Comparison of ENCODE assay signal across 24 mouse cellular contexts in genomic region chr6:54822348-54822747, GRCm38 (mm10). TPM values are rescaled to one million over a fixed set of nuclear protein-coding genes. Genes with fewer than 3 reads are reported as not detected.
DNase-seq lines count a peak whose midpoint lies in the region; ATAC-seq and TF ChIP-seq lines count a peak whose summit lies in the region.
"Had no signal": no experiment of that assay in that cellular context is flagged by ENCODE, and none has a peak within 500 bp of the region (broad histone marks: within the 10 kb centered on the region; RNA-seq: fewer than 3 reads in every experiment).

No protein-coding gene starts in this region.

- intact Hi-C loops in heart, adult 2 months (cut with DNase I) = no loop called here
- intact Hi-C loops in heart, postnatal 36 days (cut with DNase I) = no loop called here

- H3K4me1 ChIP-seq in heart, adult 2 months (ENCODE audit: control insufficient read depth, insufficient read depth, low read length) = peaks cover 12% of the 10 kb centered on the region
- peaks cover 25% of the 10 kb centered on the region for H3K4me1 ChIP-seq in liver, embryonic 16.5 days (ENCODE audit: control insufficient read depth, low read depth, low read length)
- H3K4me1 ChIP-seq in liver, embryonic 11.5 days (replicated peaks; ENCODE audit: control insufficient read depth, insufficient read depth, low read length) = peaks cover 19% of the 10 kb centered on the region
- H3K4me1 ChIP-seq in bone marrow macrophage, adult 2 months (ENCODE audit: control insufficient read depth, insufficient read depth, low read length) = peaks cover 29% of the 10 kb centered on the region
- H3K4me1 ChIP-seq in heart, postnatal 0 days (ENCODE audit: control insufficient read depth, insufficient read depth) = peaks cover 25% of the 10 kb centered on the region

- peak; percentile 32; the same call in 1 of the 2 replicates for ATAC-seq in liver, embryonic 16.5 days (ENCODE audit: low read depth)
- ATAC-seq in liver, embryonic 11.5 days (replicated peaks; ENCODE audit: low FRiP score) = no peak
- ATAC-seq in heart, postnatal 0 days (ENCODE audit: insufficient read depth, low read depth) = peak; percentile 43; the same call in 1 of the 2 replicates
- ATAC-seq: forebrain, postnatal 0 days; intestine, embryonic 15.5 days; midbrain, embryonic 15.5 days had no signal

- WGBS in heart, adult 2 months = 21% methylated on average over 4 of the region's 4 CpGs
- WGBS in liver, embryonic 16.5 days (ENCODE audit: insufficient replicate concordance) = 71% methylated on average over 4 of the region's 4 CpGs
- WGBS in liver, embryonic 11.5 days = 81% methylated on average over 4 of the region's 4 CpGs
- WGBS in heart, postnatal 0 days = 24% methylated on average over 4 of the region's 4 CpGs

- peak overlapping the region; percentile 54 for H3K27ac ChIP-seq in heart, adult 2 months
- no peak overlapping the region for H3K27ac ChIP-seq in liver, embryonic 16.5 days (ENCODE audit: low read length)
- no peak overlapping the region for H3K27ac ChIP-seq in liver, embryonic 11.5 days (ENCODE audit: low read depth, low read length)
- peak overlapping the region; percentile 11; the same call in 1 of the 2 replicates for H3K27ac ChIP-seq in bone marrow macrophage, adult 2 months (ENCODE audit: insufficient read depth, low read depth, low read length)
- H3K27ac ChIP-seq in heart, postnatal 0 days (ENCODE audit: low read depth) = peak overlapping the region; percentile 58
- H3K27ac ChIP-seq: embryonic facial prominence, embryonic 15.5 days; hindbrain, embryonic 15.5 days; intestine, embryonic 15.5 days; kidney, embryonic 15.5 days; limb, embryonic 12.5 days; liver, embryonic 15.5 days; midbrain, embryonic 15.5 days; stomach, embryonic 15.5 days had no signal

- no peak overlapping the region for H3K9ac ChIP-seq in heart, adult 2 months (ENCODE audit: low read depth, low read length)
- H3K9ac ChIP-seq in liver, embryonic 16.5 days (ENCODE audit: low read depth, low read length) = no peak overlapping the region
- H3K9ac ChIP-seq in liver, embryonic 11.5 days (ENCODE audit: low read depth, low read length) = no peak overlapping the region
- no peak overlapping the region for H3K9ac ChIP-seq in heart, postnatal 0 days (replicated peaks; ENCODE audit: low read depth, low read length)
- H3K9ac ChIP-seq: embryonic facial prominence, embryonic 15.5 days; forebrain, postnatal 0 days; hindbrain, embryonic 15.5 days; intestine, embryonic 15.5 days; kidney, embryonic 15.5 days; limb, embryonic 12.5 days; liver, embryonic 15.5 days; midbrain, embryonic 15.5 days; stomach, embryonic 15.5 days had no signal

- H3K9me3 ChIP-seq in liver, embryonic 16.5 days (replicated peaks; ENCODE audit: control insufficient read depth, low read length) = no peaks in the 10 kb centered on the region
- H3K9me3 ChIP-seq in liver, embryonic 11.5 days (ENCODE audit: control insufficient read depth, low read length) = no peaks in the 10 kb centered on the region
- H3K9me3 ChIP-seq in heart, postnatal 0 days (replicated peaks; ENCODE audit: control insufficient read depth, low read length) = no peaks in the 10 kb centered on the region
- H3K9me3 ChIP-seq: embryonic facial prominence, embryonic 15.5 days; hindbrain, embryonic 15.5 days; intestine, embryonic 15.5 days; kidney, embryonic 15.5 days; limb, embryonic 12.5 days; liver, embryonic 15.5 days; midbrain, embryonic 15.5 days; stomach, embryonic 15.5 days had no signal

- TF ChIP-seq POLR2A in heart, adult 2 months (IDR thresholded peaks at IDR 0.05; ENCODE audit: insufficient read depth, low read depth, low read length) = no peak
- no peak for TF ChIP-seq POLR2A in bone marrow macrophage, adult 2 months (IDR thresholded peaks at IDR 0.05; ENCODE audit: borderline replicate concordance, low read depth, low read length)

- TF ChIP-seq EP300 in heart, adult 2 months (IDR thresholded peaks at IDR 0.05; ENCODE audit: insufficient read depth, low read depth, low read length) = no peak
- TF ChIP-seq EP300 in heart, postnatal 0 days (IDR thresholded peaks at IDR 0.05; ENCODE audit: low read depth) = no peak

- H3K36me3 ChIP-seq in heart, adult 2 months (ENCODE audit: control insufficient read depth, insufficient read depth, low read length) = peaks cover 21% of the 10 kb centered on the region
- no peaks in the 10 kb centered on the region for H3K36me3 ChIP-seq in liver, embryonic 16.5 days (ENCODE audit: control insufficient read depth, insufficient read depth)
- H3K36me3 ChIP-seq in liver, embryonic 11.5 days (ENCODE audit: control insufficient read depth, insufficient read depth, low read length) = no peaks in the 10 kb centered on the region
- H3K36me3 ChIP-seq in heart, postnatal 0 days (replicated peaks; ENCODE audit: control insufficient read depth, insufficient read depth, low read length) = no peaks in the 10 kb centered on the region
- H3K36me3 ChIP-seq: embryonic facial prominence, embryonic 15.5 days; hindbrain, embryonic 15.5 days; intestine, embryonic 15.5 days; kidney, embryonic 15.5 days; limb, embryonic 12.5 days; liver, embryonic 15.5 days; midbrain, embryonic 15.5 days; stomach, embryonic 15.5 days had no signal

- H3K4me2 ChIP-seq in liver, embryonic 16.5 days (ENCODE audit: low read depth, low read length) = no peak overlapping the region
- no peak overlapping the region for H3K4me2 ChIP-seq in liver, embryonic 11.5 days
- H3K4me2 ChIP-seq in heart, postnatal 0 days (ENCODE audit: low read depth, low read length) = no peak overlapping the region
- H3K4me2 ChIP-seq: embryonic facial prominence, embryonic 15.5 days; hindbrain, embryonic 15.5 days; intestine, embryonic 15.5 days; kidney, embryonic 15.5 days; limb, embryonic 12.5 days; liver, embryonic 15.5 days; midbrain, embryonic 15.5 days; stomach, embryonic 15.5 days had no signal

- no peak for DNase-seq in heart, adult 2 months
- DNase-seq in heart, postnatal 36 days = no peak
- DNase-seq in liver, embryonic 11.5 days (ENCODE audit: low spot score) = no peak
- peak; percentile 53 for DNase-seq in heart, postnatal 0 days (ENCODE audit: low spot score)
- DNase-seq in right cerebral cortex, postnatal 14 days = no peak
- DNase-seq in thymus, adult 18-20 months = no peak
- DNase-seq: cerebellum, adult 11 months; cerebellum, postnatal 14 days; embryo, embryonic 11 days; forebrain, postnatal 0 days; lung, postnatal 14 days; right cerebral cortex, postnatal 25 days; thymus, adult 2 months had no signal

- H3K4me3 ChIP-seq in heart, adult 2 months = no peak overlapping the region
- H3K4me3 ChIP-seq in liver, embryonic 16.5 days (ENCODE audit: low read depth, low read length) = no peak overlapping the region
- H3K4me3 ChIP-seq in liver, embryonic 11.5 days (ENCODE audit: low read depth, low read length) = no peak overlapping the region
- H3K4me3 ChIP-seq in bone marrow macrophage, adult 2 months (ENCODE audit: insufficient read depth, low read length) = no peak overlapping the region
- no peak overlapping the region for H3K4me3 ChIP-seq in heart, postnatal 0 days (ENCODE audit: low read depth, low read length)
- H3K4me3 ChIP-seq: embryonic facial prominence, embryonic 15.5 days; hindbrain, embryonic 15.5 days; intestine, embryonic 15.5 days; kidney, embryonic 15.5 days; limb, embryonic 12.5 days; liver, embryonic 15.5 days; midbrain, embryonic 15.5 days; myocyte; stomach, embryonic 15.5 days had no signal

- no peak for TF ChIP-seq CTCF in heart, adult 2 months (IDR thresholded peaks at IDR 0.05)
- TF ChIP-seq CTCF in bone marrow macrophage, adult 2 months (IDR thresholded peaks at IDR 0.05; ENCODE audit: low read depth, low read length) = no peak
- TF ChIP-seq CTCF in heart, postnatal 0 days (IDR thresholded peaks at IDR 0.05; ENCODE audit: low read depth) = no peak

- peaks cover 6% of the 10 kb centered on the region; the same call in 1 of the 2 replicates for H3K79me2 ChIP-seq in heart, adult 2 months (replicated peaks; ENCODE audit: control insufficient read depth, insufficient read depth, low read length)

- H3K27me3 ChIP-seq in heart, adult 2 months (ENCODE audit: control insufficient read depth, insufficient read depth, low read length) = no peaks in the 10 kb centered on the region
- H3K27me3 ChIP-seq in liver, embryonic 16.5 days (ENCODE audit: control insufficient read depth, insufficient read depth, low read depth, low read length) = no peaks in the 10 kb centered on the region
- H3K27me3 ChIP-seq in liver, embryonic 11.5 days (replicated peaks; ENCODE audit: control insufficient read depth, insufficient read depth, low read length) = no peaks in the 10 kb centered on the region
- no peaks in the 10 kb centered on the region for H3K27me3 ChIP-seq in heart, postnatal 0 days (ENCODE audit: control insufficient read depth, insufficient read depth, low read length)
- H3K27me3 ChIP-seq: embryonic facial prominence, embryonic 15.5 days; hindbrain, embryonic 15.5 days; intestine, embryonic 15.5 days; kidney, embryonic 15.5 days; limb, embryonic 12.5 days; liver, embryonic 15.5 days; midbrain, embryonic 15.5 days; stomach, embryonic 15.5 days had no signal

RNA-seq across cellular contexts. Expression of gene Znrf2, which starts 5.6 kb away (rescaled TPM):
- total RNA-seq in heart, adult 2 months (2021) = 10 to 100 TPM; 12.1 to 22.1 TPM
- 5.4 and 9.8 TPM in 2 replicates for polyA plus RNA-seq in heart, adult 2 months (2012; rRNA removed)
- total RNA-seq in heart, postnatal 36 days (2021) = 10 to 100 TPM; 16.1 to 18.1 TPM
- polyA plus RNA-seq in liver, embryonic 16.5 days (2015; fragmentation: Nextera tagmentation; extraction: Ambion mirVana) = 1.8 and 2.1 TPM in 2 replicates
- polyA plus RNA-seq in liver, embryonic 11.5 days (2014; fragmentation: Nextera tagmentation; extraction: Ambion mirVana) = 3.9 and 4.1 TPM in 2 replicates
- polyA plus RNA-seq in bone marrow macrophage, adult 2 months (2012; ENCODE audit: insufficient read depth, insufficient read length, missing spikeins) = 104 and 108 TPM in 2 replicates
- total RNA-seq in heart, postnatal 0 days (2014; rRNA removed; ENCODE audit: low replicate concordance) = 7.1 and 31.3 TPM in 2 replicates
- 3.7 and 4.3 TPM in 2 replicates for polyA plus RNA-seq in heart, postnatal 0 days (2015; fragmentation: Nextera tagmentation; extraction: Ambion mirVana)

Comparison
In these comparisons a context has a peak if more than half of its experiments do, and no peak if none do; other contexts are left out.
1. H3K27ac ChIP-seq: peak in heart, adult 2 months (single experiment), bone marrow macrophage, adult 2 months (single experiment) and heart, postnatal 0 days (single experiment); none in liver, embryonic 16.5 days (single experiment) and liver, embryonic 11.5 days (single experiment).